Mouse (Mus musculus) spleen, adult 2 months (tissue): ENCODE results near the gene Clstn2.

Experiments
- CTCF ChIP-seq: fragments of 200-500 bp; IDR thresholded peaks from 2 replicates; pipeline ENCODE4 v1.5.1; 2011; ENCODE audit warnings: mild to moderate bottlenecking, inconsistent platforms; ENCODE audit not compliant: insufficient read depth, insufficient read length, insufficient replicate concordance; ENCODE audit errors: extremely low read depth
- POLR2A ChIP-seq: fragments of 200-500 bp; IDR thresholded peaks from 2 replicates; pipeline ENCODE4 v1.6.1; 2011; ENCODE audit warnings: low read depth, low read length, inconsistent platforms

- TF ChIP-seq CTCF, result no peak
- no peak for TF ChIP-seq POLR2A
Observed at GRCm38 (mm10) chr9:97793661-97794060, 239.3 kb downstream of the Clstn2 start.
